Mouse (Mus musculus): Measurements from ENCODE around the gene H6pd. TPM values are rescaled to one million over a fixed set of nuclear protein-coding genes. Genes with fewer than 3 reads are reported as not detected.

H6pd gene
- polyA plus RNA-seq, 1 experiment = 13.7 TPM

- H3K9ac ChIP-seq (ENCODE audit: low read depth, poor library complexity, severe bottlenecking) = no peak overlapping the region
- no peak overlapping the region for H3K27ac ChIP-seq (ENCODE audit: insufficient read depth, low read length)
- H3K4me1 ChIP-seq (ENCODE audit: control insufficient read depth, insufficient read depth, low read length) = no peaks in the 10 kb centered on the region
- H3K27me3 ChIP-seq (ENCODE audit: control insufficient read depth, insufficient read depth, low read length, poor library complexity, severe bottlenecking) = no peaks in the 10 kb centered on the region
- H3K4me3 ChIP-seq (ENCODE audit: low read depth, low read length) = peak overlapping the region; percentile 44
- H3K9me3 ChIP-seq (replicated peaks; ENCODE audit: control insufficient read depth, insufficient read depth, low read length, poor library complexity, severe bottlenecking) = no peaks in the 10 kb centered on the region
- TF ChIP-seq CTCF (IDR thresholded peaks at IDR 0.05; ENCODE audit: low read depth, low read length) = no peak
- no peak for TF ChIP-seq POLR2A (IDR thresholded peaks at IDR 0.05; ENCODE audit: insufficient read depth, low read length)
- TF ChIP-seq EP300 (IDR thresholded peaks at IDR 0.05; ENCODE audit: insufficient read depth, low read depth, low read length) = no peak
- no peaks in the 10 kb centered on the region for H3K36me3 ChIP-seq (ENCODE audit: control insufficient read depth, insufficient read depth, low read length, poor library complexity, severe bottlenecking)
These were observed 21.8 kb upstream of the H6pd start for GRCm38 (mm10) chr4:150030449-150031233.

- H3K9me3 ChIP-seq (replicated peaks; ENCODE audit: control insufficient read depth, insufficient read depth, low read length, poor library complexity, severe bottlenecking) = no peaks in the 10 kb centered on the region
- no peak overlapping the region for H3K9ac ChIP-seq (ENCODE audit: low read depth, poor library complexity, severe bottlenecking)
- no peaks in the 10 kb centered on the region for H3K27me3 ChIP-seq (ENCODE audit: control insufficient read depth, insufficient read depth, low read length, poor library complexity, severe bottlenecking)
- H3K36me3 ChIP-seq (ENCODE audit: control insufficient read depth, insufficient read depth, low read length, poor library complexity, severe bottlenecking) = no peaks in the 10 kb centered on the region
- TF ChIP-seq EP300 (IDR thresholded peaks at IDR 0.05; ENCODE audit: insufficient read depth, low read depth, low read length) (no peak), POLR2A (IDR thresholded peaks at IDR 0.05; ENCODE audit: insufficient read depth, low read length) (no peak), CTCF (IDR thresholded peaks at IDR 0.05; ENCODE audit: low read depth, low read length) (no peak)
- H3K27ac ChIP-seq (ENCODE audit: insufficient read depth, low read length) = no peak overlapping the region
- H3K4me1 ChIP-seq (ENCODE audit: control insufficient read depth, insufficient read depth, low read length) = no peaks in the 10 kb centered on the region
- no peak overlapping the region for H3K4me3 ChIP-seq (ENCODE audit: low read depth, low read length)
These were observed 21.1 kb upstream of the H6pd start for GRCm38 (mm10) chr4:150029885-150030284.

GRCm38 (mm10) chr4:150023518-150023917 lies 14.7 kb upstream of the H6pd start:
- no peaks in the 10 kb centered on the region for H3K4me1 ChIP-seq (ENCODE audit: control insufficient read depth, insufficient read depth, low read length)
- TF ChIP-seq EP300 (IDR thresholded peaks at IDR 0.05; ENCODE audit: insufficient read depth, low read depth, low read length) (no peak), CTCF (IDR thresholded peaks at IDR 0.05; ENCODE audit: low read depth, low read length) (no peak), POLR2A (IDR thresholded peaks at IDR 0.05; ENCODE audit: insufficient read depth, low read length) (no peak)

GRCm38 (mm10) chr4:150019741-150020380 lies 11.0 kb upstream of the H6pd start:
- TF ChIP-seq POLR2A (IDR thresholded peaks at IDR 0.05; ENCODE audit: insufficient read depth, low read length) = no peak
- no peak for TF ChIP-seq CTCF (IDR thresholded peaks at IDR 0.05; ENCODE audit: low read depth, low read length)
- TF ChIP-seq EP300 (IDR thresholded peaks at IDR 0.05; ENCODE audit: insufficient read depth, low read depth, low read length) = no peak
- H3K27ac ChIP-seq (ENCODE audit: insufficient read depth, low read length) = no peak overlapping the region
- no peaks in the 10 kb centered on the region for H3K27me3 ChIP-seq (ENCODE audit: control insufficient read depth, insufficient read depth, low read length, poor library complexity, severe bottlenecking)
- H3K36me3 ChIP-seq (ENCODE audit: control insufficient read depth, insufficient read depth, low read length, poor library complexity, severe bottlenecking) = no peaks in the 10 kb centered on the region
- no peak overlapping the region for H3K9ac ChIP-seq (ENCODE audit: low read depth, poor library complexity, severe bottlenecking)
- no peaks in the 10 kb centered on the region for H3K9me3 ChIP-seq (replicated peaks; ENCODE audit: control insufficient read depth, insufficient read depth, low read length, poor library complexity, severe bottlenecking)
- H3K4me3 ChIP-seq (ENCODE audit: low read depth, low read length) = no peak overlapping the region
- H3K4me1 ChIP-seq (ENCODE audit: control insufficient read depth, insufficient read depth, low read length) = peaks cover 3% of the 10 kb centered on the region

More at GRCm38 (mm10) chr4:150023518-150023917, 14.7 kb upstream of the H6pd start:
- no peaks in the 10 kb centered on the region for H3K36me3 ChIP-seq (ENCODE audit: control insufficient read depth, insufficient read depth, low read length, poor library complexity, severe bottlenecking)
- H3K4me3 ChIP-seq (ENCODE audit: low read depth, low read length) = no peak overlapping the region
- H3K9ac ChIP-seq (ENCODE audit: low read depth, poor library complexity, severe bottlenecking) = no peak overlapping the region
- no peaks in the 10 kb centered on the region for H3K9me3 ChIP-seq (replicated peaks; ENCODE audit: control insufficient read depth, insufficient read depth, low read length, poor library complexity, severe bottlenecking)
- H3K27ac ChIP-seq (ENCODE audit: insufficient read depth, low read length) = no peak overlapping the region
- no peaks in the 10 kb centered on the region for H3K27me3 ChIP-seq (ENCODE audit: control insufficient read depth, insufficient read depth, low read length, poor library complexity, severe bottlenecking)

GRCm38 (mm10) chr4:150015436-150015835 lies 6.6 kb upstream of the H6pd start:
- Histone ChIP-seq H3K27me3 (ENCODE audit: control insufficient read depth, insufficient read depth, low read length, poor library complexity, severe bottlenecking) (no peaks in the 10 kb centered on the region), H3K4me1 (ENCODE audit: control insufficient read depth, insufficient read depth, low read length) (peaks cover 3% of the 10 kb centered on the region), H3K36me3 (ENCODE audit: control insufficient read depth, insufficient read depth, low read length, poor library complexity, severe bottlenecking) (no peaks in the 10 kb centered on the region), H3K4me3 (ENCODE audit: low read depth, low read length) (no peak overlapping the region), H3K9me3 (replicated peaks; ENCODE audit: control insufficient read depth, insufficient read depth, low read length, poor library complexity, severe bottlenecking) (no peaks in the 10 kb centered on the region), H3K27ac (ENCODE audit: insufficient read depth, low read length) (no peak overlapping the region), H3K9ac (ENCODE audit: low read depth, poor library complexity, severe bottlenecking) (no peak overlapping the region)
- TF ChIP-seq CTCF (IDR thresholded peaks at IDR 0.05; ENCODE audit: low read depth, low read length) (no peak), POLR2A (IDR thresholded peaks at IDR 0.05; ENCODE audit: insufficient read depth, low read length) (no peak)

Data from ES-Bruce4 (cell line).